Mouse (Mus musculus) neural tube, embryonic 13.5 days (tissue): ENCODE data around the gene Klk1b11. TPM values are rescaled to one million over a fixed set of nuclear protein-coding genes. Genes with fewer than 3 reads are reported as not detected.

Experiments used
- polyA plus RNA-seq: library from polyadenylated mRNA; unstranded; fragments of >200 nt; fragmentation: Nextera tagmentation; extraction: Ambion mirVana; gene quantifications from 2 replicates; pipeline ENCODE4 v1.2.1, GENCODE M21; 2015

Gene Klk1b11
- polyA plus RNA-seq, 1 experiment from 2014 or later, result not detected

Other genes with a start within 250 kb of the Klk1b11 start
- gene Klk12, start 227.0 kb upstream of the Klk1b11 start, polyA plus RNA-seq, result not detected in 2 replicates
- gene Klk11, start 221.3 kb upstream of the Klk1b11 start, polyA plus RNA-seq, result not detected in 2 replicates
- not detected in 2 replicates for gene Klk10, start 214.8 kb upstream of the Klk1b11 start, polyA plus RNA-seq
- gene Klk9, start 204.0 kb upstream of the Klk1b11 start, polyA plus RNA-seq, result not detected in 2 replicates
- gene Klk8, start 198.3 kb upstream of the Klk1b11 start, polyA plus RNA-seq, result 8.0 and 8.3 TPM in 2 replicates
- not detected in 2 replicates for gene Klk7, start 184.6 kb upstream of the Klk1b11 start, polyA plus RNA-seq
- not detected in 2 replicates for gene Klk6, start 171.4 kb upstream of the Klk1b11 start, polyA plus RNA-seq
- gene Klk5, start 153.9 kb upstream of the Klk1b11 start, polyA plus RNA-seq, result not detected in 2 replicates
- 0.31 TPM in 1 of 2 replicates, not detected in the other for gene Klk4, start 114.7 kb upstream of the Klk1b11 start, polyA plus RNA-seq
- not detected in 2 replicates for gene Klk15, start 62.1 kb upstream of the Klk1b11 start, polyA plus RNA-seq
- not detected in 2 replicates for gene Klk1b8, start 45.2 kb upstream of the Klk1b11 start, polyA plus RNA-seq
- not detected in 2 replicates for gene Klk1b1, start 29.1 kb upstream of the Klk1b11 start, polyA plus RNA-seq
- not detected in 2 replicates for gene Klk1b9, start 19.8 kb upstream of the Klk1b11 start, polyA plus RNA-seq
- not detected in 2 replicates for gene Klk1b26, start 16.3 kb downstream of the Klk1b11 start, polyA plus RNA-seq
- not detected in 2 replicates for gene Klk1b27, start 56.4 kb downstream of the Klk1b11 start, polyA plus RNA-seq
- gene Klk1b21, start 106.5 kb downstream of the Klk1b11 start, polyA plus RNA-seq, result not detected in 2 replicates
- gene Klk1b22, start 116.8 kb downstream of the Klk1b11 start, polyA plus RNA-seq, result not detected in 2 replicates
- not detected in 2 replicates for gene Klk1b16, start 140.9 kb downstream of the Klk1b11 start, polyA plus RNA-seq
- gene Klk1b24, start 192.4 kb downstream of the Klk1b11 start, polyA plus RNA-seq, result not detected in 2 replicates
- not detected in 2 replicates for gene Klk1b3, start 202.3 kb downstream of the Klk1b11 start, polyA plus RNA-seq
- gene Klk1b4, start 211.6 kb downstream of the Klk1b11 start, polyA plus RNA-seq, result not detected in 2 replicates
- gene Klk1b5, start 220.1 kb downstream of the Klk1b11 start, polyA plus RNA-seq, result not detected in 2 replicates
- not detected in 2 replicates for gene Klk1, start 229.5 kb downstream of the Klk1b11 start, polyA plus RNA-seq
- not detected in 2 replicates for gene Gm36864, start 240.3 kb downstream of the Klk1b11 start, polyA plus RNA-seq